Mouse (Mus musculus) liver, embryonic 12.5 days (tissue): ENCODE measurements around the gene D230025D16Rik. TPM values are rescaled to one million over a fixed set of nuclear protein-coding genes. Genes with fewer than 3 reads are reported as not detected.
"Not testable (repeated sequence)": the region's sequence is repeated elsewhere in the genome, so short reads cannot be mapped to it uniquely, and the experiment has no call there.

ENCODE experiments used
- ATAC-seq: fragments of 200-750 bp; cut with Nextera tagmentation; 2 replicates; pipeline ENCODE4 v1.8.0; 2017; ENCODE audit warnings: moderate number of reproducible peaks, mild to moderate bottlenecking, moderate library complexity
- H3K27ac ChIP-seq: fragments of 300-500 bp; sonication (generic); 2 replicates; pipeline ENCODE4 v1.5.1; 2016; ENCODE audit warnings: mild to moderate bottlenecking
- H3K27me3 ChIP-seq: fragments of 300-500 bp; sonication (generic); replicated peaks from 2 replicates; pipeline ENCODE4 v1.6.1; 2016; ENCODE audit warnings: mild to moderate bottlenecking, moderate library complexity
- H3K36me3 ChIP-seq: fragments of 300-500 bp; sonication (generic); 2 replicates; pipeline ENCODE4 v1.6.1; 2016; ENCODE audit warnings: mild to moderate bottlenecking, moderate library complexity
- H3K4me1 ChIP-seq: fragments of 300-500 bp; sonication (generic); 2 replicates; pipeline ENCODE4 v1.6.1; 2016
- H3K4me2 ChIP-seq: fragments of 300-500 bp; sonication (generic); 2 replicates; pipeline ENCODE4 v1.6.1; 2016; ENCODE audit warnings: mild to moderate bottlenecking, moderate library complexity
- H3K4me3 ChIP-seq: fragments of 300-500 bp; sonication (generic); 2 replicates; pipeline ENCODE4 v1.5.1; 2016; ENCODE audit warnings: mild to moderate bottlenecking, moderate library complexity
- H3K9ac ChIP-seq: fragments of 300-500 bp; sonication (generic); 2 replicates; pipeline ENCODE4 v1.6.1; 2016; ENCODE audit warnings: mild to moderate bottlenecking, moderate library complexity
- H3K9me3 ChIP-seq: fragments of 300-500 bp; sonication (generic); replicated peaks from 2 replicates; pipeline ENCODE4 v1.6.1; 2016; ENCODE audit warnings: mild to moderate bottlenecking, moderate library complexity
- WGBS: fragments of 180-500 bp; shearing (Covaris S2); methylation state at CpG from one replicate; pipeline ENCODE4 v1.1.7; 2016; ENCODE audit not compliant: insufficient replicate concordance; 5-methylcytosine and 5-hydroxymethylcytosine counted together
- polyA plus RNA-seq: library from polyadenylated mRNA; unstranded; fragments of >200 nt; fragmentation: Nextera tagmentation; extraction: Ambion mirVana; gene quantifications from 2 replicates; pipeline ENCODE4 v1.2.1, GENCODE M21; 2016

D230025D16Rik gene
- polyA plus RNA-seq, 1 experiment from 2014 or later, result 18.8 TPM

DNA sequence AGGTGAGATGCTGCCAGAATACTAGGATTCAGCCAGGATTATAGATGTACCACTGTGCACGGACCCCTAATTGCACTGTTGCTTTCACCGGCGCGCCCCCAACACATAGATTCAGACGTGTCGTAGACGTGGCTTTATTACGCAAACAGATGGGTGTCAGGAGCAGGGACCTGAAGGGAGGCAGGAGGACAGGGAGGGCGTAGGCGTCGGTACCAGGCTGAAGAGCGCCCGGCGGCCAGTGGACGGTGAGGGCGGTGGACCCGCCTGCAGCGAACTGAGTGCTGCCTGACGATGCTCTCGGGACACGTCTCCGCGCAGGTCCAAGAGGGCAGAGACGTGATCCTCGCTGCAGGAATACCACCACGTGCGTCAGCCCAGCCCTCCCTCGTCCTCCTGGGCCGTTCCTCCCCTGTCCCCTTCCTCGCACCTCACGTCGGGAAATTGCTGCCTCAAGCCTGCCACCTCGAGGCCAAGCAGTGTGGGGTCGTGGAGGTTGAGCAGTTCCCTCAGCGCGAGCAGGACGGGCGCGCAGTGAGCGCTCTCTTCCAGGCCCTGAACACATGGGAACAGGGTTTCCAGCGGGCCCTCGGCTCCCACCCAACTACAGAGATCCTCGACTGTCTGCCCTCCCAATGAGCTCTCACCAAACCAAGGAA, 65.0 kb downstream of the D230025D16Rik start, which contains the start of gene 4931428F04Rik:
4931428F04Rik (minus strand) TSS at position 60 of the 656 bp plus-strand sequence.
- Histone ChIP-seq H3K4me1 (peaks cover 33% of the 10 kb centered on the region), H3K9me3 (no peaks in the 10 kb centered on the region), H3K27ac (peak within 1 kb of the TSS; percentile 59), H3K4me2 (peak within 1 kb of the TSS; percentile 85), H3K9ac (peak within 1 kb of the TSS; percentile 25; the same call in 1 of the 2 replicates), H3K4me3 (peak within 1 kb of the TSS; percentile 53), H3K27me3 (peaks cover 34% of the 10 kb centered on the region), H3K36me3 (no peaks in the 10 kb centered on the region)
- 4% methylated on average over 43 of the region's 43 CpGs for WGBS
- peak; percentile 16 for ATAC-seq

DNA sequence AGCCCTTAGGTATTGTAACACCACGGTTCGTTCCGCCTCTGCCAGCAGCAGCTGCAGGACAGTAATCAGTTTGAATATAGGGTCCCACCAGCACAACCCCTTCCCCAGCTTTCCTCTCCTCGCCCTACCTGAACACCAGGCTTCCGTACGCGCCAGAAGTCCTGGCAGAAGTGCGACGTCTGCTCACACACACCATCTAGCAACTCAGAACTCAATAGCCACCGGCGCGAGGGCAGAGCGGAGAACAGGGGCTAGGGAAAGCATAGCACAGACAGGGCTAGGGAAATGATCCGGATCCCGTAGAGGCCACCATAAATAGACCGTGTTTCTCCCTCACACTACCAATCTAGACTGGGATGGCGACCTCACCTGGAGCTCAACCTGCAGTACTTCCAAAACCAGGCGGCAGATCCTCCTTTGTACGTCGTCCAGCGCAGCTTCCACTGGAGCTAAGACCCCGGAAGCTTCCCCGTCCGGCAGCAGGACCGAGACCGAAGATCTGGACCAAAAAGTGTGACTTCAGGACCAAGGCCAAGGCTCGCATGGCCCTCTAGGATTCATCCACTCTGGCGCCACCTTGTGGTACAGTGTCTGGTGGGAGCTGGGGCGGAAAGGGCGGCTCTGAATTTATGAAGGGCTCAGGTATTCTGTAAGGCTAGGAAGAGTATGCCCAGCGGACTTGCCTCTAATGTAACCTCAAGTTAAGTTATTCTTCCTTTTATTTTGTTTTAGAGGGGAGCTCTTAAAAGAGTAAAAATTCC, 65.8 kb downstream of the D230025D16Rik start:
- WGBS, result 17% methylated on average over 31 of the region's 31 CpGs
- Histone ChIP-seq H3K9me3 (no peaks in the 10 kb centered on the region), H3K27me3 (peaks cover 26% of the 10 kb centered on the region), H3K4me3 (peak overlapping the region; percentile 53), H3K36me3 (no peaks in the 10 kb centered on the region), H3K27ac (no peak overlapping the region), H3K4me2 (peak overlapping the region; percentile 85), H3K9ac (no peak overlapping the region), H3K4me1 (peaks cover 36% of the 10 kb centered on the region)
- no peak for ATAC-seq

- ATAC-seq, H3K36me3 ChIP-seq, H3K4me2 ChIP-seq, H3K9me3 ChIP-seq, H3K27ac ChIP-seq, H3K9ac ChIP-seq, H3K4me3 ChIP-seq: not testable (repeated sequence)
- H3K27me3 ChIP-seq, result peaks cover 19% of the 10 kb centered on the region
- H3K4me1 ChIP-seq, result peaks cover 42% of the 10 kb centered on the region
- WGBS, result 77% methylated on average over 8 of the region's 8 CpGs
Measured at GRCm38 (mm10) chr8:105291364-105291763, 66.4 kb downstream of the D230025D16Rik start.

- H3K9ac ChIP-seq, H3K4me3 ChIP-seq, H3K36me3 ChIP-seq, H3K9me3 ChIP-seq, H3K4me2 ChIP-seq, ATAC-seq, H3K27ac ChIP-seq: not testable (repeated sequence)
- Histone ChIP-seq H3K4me1 (peaks cover 46% of the 10 kb centered on the region), H3K27me3 (peaks cover 15% of the 10 kb centered on the region)
- 44% methylated on average over 3 of the region's 3 CpGs for WGBS
Measured at GRCm38 (mm10) chr8:105291802-105292201, 66.9 kb downstream of the D230025D16Rik start.

GRCm38 (mm10) chr8:105292471-105292870, 67.5 kb downstream of the D230025D16Rik start:
- ATAC-seq, result no peak
- no peak overlapping the region for H3K4me3 ChIP-seq
- no peaks in the 10 kb centered on the region for H3K9me3 ChIP-seq
- no peak overlapping the region for H3K27ac ChIP-seq
- no peak overlapping the region for H3K4me2 ChIP-seq
- peaks cover 12% of the 10 kb centered on the region for H3K27me3 ChIP-seq
- H3K4me1 ChIP-seq, result peaks cover 51% of the 10 kb centered on the region
- H3K9ac ChIP-seq, result no peak overlapping the region
- 77% methylated on average over 7 of the region's 7 CpGs for WGBS
- no peaks in the 10 kb centered on the region for H3K36me3 ChIP-seq

GRCm38 (mm10) chr8:105293405-105293804, 68.5 kb downstream of the D230025D16Rik start:
- Histone ChIP-seq H3K36me3 (peaks cover 3% of the 10 kb centered on the region), H3K4me2 (no peak overlapping the region), H3K4me1 (peaks cover 49% of the 10 kb centered on the region), H3K4me3 (no peak overlapping the region), H3K9me3 (no peaks in the 10 kb centered on the region), H3K9ac (no peak overlapping the region), H3K27me3 (peaks cover 12% of the 10 kb centered on the region), H3K27ac (no peak overlapping the region)
- 74% methylated on average over 19 of the region's 19 CpGs for WGBS
- no peak for ATAC-seq

GRCm38 (mm10) chr8:105294776-105295175, 69.8 kb downstream of the D230025D16Rik start:
- Histone ChIP-seq H3K27me3 (peaks cover 11% of the 10 kb centered on the region), H3K9me3 (no peaks in the 10 kb centered on the region), H3K4me3 (peak overlapping the region; percentile 30; the same call in 1 of the 2 replicates), H3K4me1 (peaks cover 49% of the 10 kb centered on the region), H3K36me3 (peaks cover 16% of the 10 kb centered on the region), H3K27ac (no peak overlapping the region), H3K9ac (no peak overlapping the region), H3K4me2 (peak overlapping the region; percentile 79)
- 70% methylated on average over 9 of the region's 9 CpGs for WGBS
- ATAC-seq, result no peak

DNA sequence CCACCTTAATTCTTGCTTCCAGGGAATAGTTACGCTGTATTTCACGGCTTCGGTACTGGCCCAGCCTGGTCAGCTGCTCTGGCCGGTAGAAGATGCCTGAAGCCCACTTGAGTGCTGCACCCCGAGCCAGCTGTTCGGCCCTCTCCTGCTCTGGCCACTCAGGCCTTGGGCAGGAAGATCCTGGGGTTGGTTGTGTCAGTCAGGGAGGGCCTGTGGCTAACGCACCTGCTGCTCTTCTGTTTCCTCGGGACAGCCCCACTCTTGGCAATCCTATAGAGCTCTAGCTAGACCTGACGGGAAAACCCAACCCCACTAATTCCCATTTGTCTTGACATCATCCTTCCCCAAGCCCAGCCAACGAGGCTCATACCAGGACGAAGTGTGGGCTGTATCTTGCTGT, 70.3 kb downstream of the D230025D16Rik start:
- Histone ChIP-seq H3K4me2 (peak overlapping the region; percentile 79), H3K27ac (peak overlapping the region; percentile 53; the same call in 1 of the 2 replicates)
- 50% methylated on average over 11 of the region's 11 CpGs for WGBS

GRCm38 (mm10) chr8:105295895-105296573, 71.1 kb downstream of the D230025D16Rik start, which contains the start of gene Exoc3l:
Exoc3l (minus strand) TSS chr8:105296101.
- H3K36me3 ChIP-seq, result peaks cover 29% of the 10 kb centered on the region
- peaks cover 47% of the 10 kb centered on the region for H3K4me1 ChIP-seq
- peak within 1 kb of the TSS; percentile 97 for H3K9ac ChIP-seq
- 30% methylated on average over 11 of the region's 11 CpGs for WGBS
- peak within 1 kb of the TSS; percentile 97 for H3K4me3 ChIP-seq
- H3K4me2 ChIP-seq, result peak within 1 kb of the TSS; percentile 79
- H3K27me3 ChIP-seq, result no peaks in the 10 kb centered on the region; the same call in 1 of the 2 replicates
- H3K27ac ChIP-seq, result peak within 1 kb of the TSS; percentile 93
- no peaks in the 10 kb centered on the region for H3K9me3 ChIP-seq
- no peak for ATAC-seq

More for the DNA sequence above, 70.3 kb downstream of the D230025D16Rik start:
- no peak overlapping the region for H3K9ac ChIP-seq
- H3K4me1 ChIP-seq, result peaks cover 47% of the 10 kb centered on the region
- peaks cover 6% of the 10 kb centered on the region for H3K27me3 ChIP-seq
- peak overlapping the region; percentile 30 for H3K4me3 ChIP-seq
- H3K9me3 ChIP-seq, result no peaks in the 10 kb centered on the region
- H3K36me3 ChIP-seq, result peaks cover 21% of the 10 kb centered on the region
- ATAC-seq, result no peak

DNA sequence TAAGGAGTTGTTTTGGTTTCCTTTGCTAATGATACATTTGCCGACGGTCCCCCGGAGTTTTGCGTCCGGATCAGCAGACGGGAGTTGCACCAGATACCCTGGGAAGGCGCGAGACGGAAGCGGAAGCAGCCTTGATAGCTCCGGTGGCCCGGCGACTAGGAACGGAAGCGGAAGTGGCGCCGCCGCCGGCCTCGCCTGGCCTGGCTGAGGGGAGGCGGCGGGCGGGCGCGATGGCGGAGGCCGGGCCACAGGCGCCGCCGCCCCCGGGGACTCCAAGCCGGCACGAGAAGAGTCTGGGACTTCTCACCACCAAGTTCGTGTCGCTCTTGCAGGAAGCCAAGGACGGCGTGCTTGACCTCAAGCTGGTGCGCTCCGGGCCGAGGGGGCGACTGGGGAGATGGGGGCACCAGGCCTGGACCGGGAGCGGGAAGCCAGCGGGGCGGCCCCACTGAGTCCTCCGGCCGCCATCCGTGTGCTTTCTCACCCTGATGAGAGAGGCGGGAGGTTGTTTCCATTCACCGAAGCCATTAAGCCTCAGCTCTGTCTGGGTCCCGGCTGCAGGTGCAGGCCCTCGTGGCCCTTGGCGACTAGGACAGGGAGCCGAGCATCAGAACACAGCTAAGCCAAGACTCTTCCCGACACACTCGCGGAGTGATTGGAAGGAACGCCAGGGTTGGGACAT, 72.7 kb downstream of the D230025D16Rik start, which contains the start of gene E2f4:
E2f4 (plus strand) TSS at position 153 of the 682 bp plus-strand sequence.
- Histone ChIP-seq H3K9me3 (no peaks in the 10 kb centered on the region), H3K9ac (peak within 1 kb of the TSS; percentile 97), H3K4me1 (peaks cover 59% of the 10 kb centered on the region), H3K27ac (peak within 1 kb of the TSS; percentile 93), H3K27me3 (no peaks in the 10 kb centered on the region), H3K4me2 (peak within 1 kb of the TSS; percentile 79), H3K4me3 (peak within 1 kb of the TSS; percentile 97), H3K36me3 (peaks cover 45% of the 10 kb centered on the region)
- under 1% methylated on average over 57 of the region's 58 CpGs for WGBS
- ATAC-seq, result peak; percentile 76
